Mouse (Mus musculus): ENCODE data around the gene Sufu.

DNA sequence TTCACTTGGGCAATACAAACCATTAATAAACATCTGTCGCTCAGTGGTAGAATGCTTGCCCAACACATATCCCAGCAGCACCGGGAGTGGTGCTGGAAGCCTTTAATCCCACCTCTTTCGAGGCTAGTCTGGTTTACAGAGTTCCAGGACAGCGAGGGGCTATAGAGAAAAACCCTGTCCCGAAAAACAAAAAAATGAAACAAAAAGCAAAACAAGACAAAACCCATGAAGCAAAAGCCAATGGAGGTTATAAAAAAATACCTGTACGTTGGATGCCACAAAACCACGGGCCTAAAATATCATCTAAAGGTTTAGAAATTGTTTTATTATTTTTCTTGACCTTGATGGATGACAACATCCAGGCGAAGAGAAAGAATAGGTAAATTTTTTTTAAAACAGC lies 587 bp upstream of the Sufu start:
- no peak for TF ChIP-seq POLR2AphosphoS5 (IDR thresholded peaks at IDR 0.05; ENCODE audit: insufficient replicate concordance, low read depth, low read length)
- TF ChIP-seq CTCF (IDR thresholded peaks at IDR 0.05; ENCODE audit: low read depth, low read length), result no peak
- TF ChIP-seq GATA1 (IDR thresholded peaks at IDR 0.05; ENCODE audit: borderline replicate concordance, low read length), result no peak
